Mouse (Mus musculus): ENCODE data around the gene Mvk.

Gene Mvk

GRCm38 (mm10) chr5:114507964-114508363 is 63.9 kb downstream of the Mvk start:
- DNase-seq (ENCODE audit: extremely low read depth, insufficient read length, low spot score), result no peak

- DNase-seq (ENCODE audit: extremely low read depth, insufficient read length, low spot score), result no peak
Measured at GRCm38 (mm10) chr5:114509461-114509860, 65.4 kb downstream of the Mvk start.

All from 3134 (cell line).